Mouse (Mus musculus): ENCODE data around the gene Ccdc88c.

Ccdc88c gene

GRCm38 (mm10) chr12:100997830-100998563, 30.9 kb downstream of the Ccdc88c start:
- no peak for DNase-seq (ENCODE audit: low spot score in 2 of 2)

DNA sequence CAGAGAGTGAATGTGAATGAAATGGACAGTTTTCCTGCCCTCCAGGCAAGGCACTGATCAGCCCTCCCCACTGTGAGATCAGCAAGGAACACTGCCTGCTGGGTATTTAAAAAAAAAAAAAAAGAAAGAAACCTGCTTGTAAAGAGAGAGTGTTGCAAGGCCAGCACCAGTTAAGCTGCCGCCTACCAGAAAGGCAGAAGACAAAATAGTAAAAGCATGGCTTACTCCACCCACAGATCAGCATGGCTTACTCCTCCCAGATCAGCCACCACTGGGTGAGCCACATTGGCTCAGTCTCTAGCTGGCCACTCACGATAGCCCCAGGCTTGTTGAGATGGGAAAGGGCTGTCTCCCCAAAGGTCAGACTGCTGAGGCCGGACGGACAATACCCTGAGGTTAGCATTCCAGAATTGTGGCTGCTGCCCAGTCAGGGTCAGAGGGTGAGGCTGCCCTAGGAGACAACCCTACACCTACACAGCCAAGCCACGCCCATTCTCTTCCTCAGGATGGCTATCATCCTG, 32.4 kb downstream of the Ccdc88c start:
- no peak for DNase-seq (ENCODE audit: low spot score in 2 of 2)

DNA sequence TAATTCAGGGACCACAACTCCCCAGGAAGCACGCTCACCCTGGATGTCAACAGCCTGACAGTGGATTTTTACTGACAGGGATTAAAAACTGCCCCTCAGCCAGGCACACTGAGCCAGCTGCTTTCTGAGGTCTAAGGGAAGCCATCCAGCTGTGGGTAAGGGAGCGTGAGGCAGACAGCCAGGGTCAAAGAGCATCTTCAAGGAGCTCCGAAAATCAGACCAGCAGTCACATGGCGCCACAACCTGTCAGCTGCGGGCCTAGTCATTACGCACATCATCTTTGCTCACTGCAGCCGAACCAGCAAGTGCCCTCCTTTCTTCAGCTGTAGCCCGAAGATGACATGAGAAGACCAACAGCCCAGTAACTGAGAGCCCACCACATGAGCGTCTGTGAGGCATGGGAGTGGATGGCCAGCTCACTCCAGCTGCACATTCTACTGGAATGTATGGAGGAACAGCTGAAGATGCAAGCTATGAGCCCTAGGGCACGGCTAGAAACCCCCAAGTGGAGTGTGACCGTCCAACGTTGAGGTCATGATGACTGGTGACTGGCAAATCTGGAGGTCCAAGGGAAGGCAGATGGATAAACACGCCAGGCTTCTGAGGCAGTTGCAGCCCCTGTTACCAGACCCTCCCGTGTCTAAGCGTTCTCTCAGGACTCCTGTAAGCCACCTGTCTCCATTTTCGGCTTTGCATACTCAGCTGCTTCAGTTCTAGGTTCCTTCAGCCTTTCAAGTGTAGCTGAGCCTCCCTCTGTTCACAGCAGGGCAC, 33.1 kb downstream of the Ccdc88c start:
- DNase-seq (ENCODE audit: low spot score in 2 of 2) = no peak

GRCm38 (mm10) chr12:100994140-100995015, 34.5 kb downstream of the Ccdc88c start:
- DNase-seq (ENCODE audit: low spot score in 2 of 2) = no peak

GRCm38 (mm10) chr12:100993146-100993545, 35.7 kb downstream of the Ccdc88c start:
- no peak for DNase-seq (ENCODE audit: low spot score in 2 of 2)

DNA sequence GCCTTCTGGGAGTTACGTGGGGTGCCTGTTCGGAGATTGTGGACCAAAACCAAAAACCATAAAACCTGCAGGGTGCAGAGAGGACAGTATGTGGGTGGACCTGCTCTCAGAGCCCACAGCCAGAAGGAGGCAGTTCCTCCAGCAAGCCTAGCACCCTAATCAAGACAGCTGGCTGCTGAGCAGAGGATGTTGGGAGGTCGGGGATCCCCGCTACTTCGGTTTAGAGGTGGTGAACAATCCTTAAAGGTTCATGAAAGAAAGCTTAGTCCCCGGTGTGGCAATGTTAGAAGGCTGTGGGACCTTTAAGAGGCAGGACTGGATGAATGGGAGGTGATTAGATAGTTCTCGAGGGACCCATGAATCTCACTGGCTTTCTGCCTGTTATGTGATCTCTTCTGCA, 36.4 kb downstream of the Ccdc88c start:
- DNase-seq (ENCODE audit: low spot score in 2 of 2) = no peak

DNA sequence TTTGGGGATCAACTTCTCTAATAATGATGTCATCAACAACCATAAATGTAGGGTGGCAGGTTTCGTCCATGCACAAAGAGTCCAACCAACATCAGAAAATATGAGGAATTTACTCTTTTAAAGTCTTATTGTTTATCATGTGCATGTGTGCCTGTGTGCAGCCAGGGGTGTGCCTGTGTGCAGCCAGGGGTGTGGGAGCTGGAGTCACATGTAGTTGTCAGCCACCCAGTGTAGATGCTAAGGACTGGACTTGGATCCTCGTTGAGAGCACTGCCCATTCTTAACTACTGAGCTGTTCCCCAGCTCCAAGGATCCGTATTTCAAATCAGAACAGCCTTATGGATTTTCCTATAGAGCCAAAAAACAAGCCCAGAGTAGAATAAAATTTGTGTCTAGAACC, 37.7 kb downstream of the Ccdc88c start:
- no peak for DNase-seq (ENCODE audit: low spot score in 2 of 2)

- DNase-seq (ENCODE audit: low spot score in 2 of 2) = no peak
Measured at GRCm38 (mm10) chr12:100990291-100990690, 38.6 kb downstream of the Ccdc88c start.

DNA sequence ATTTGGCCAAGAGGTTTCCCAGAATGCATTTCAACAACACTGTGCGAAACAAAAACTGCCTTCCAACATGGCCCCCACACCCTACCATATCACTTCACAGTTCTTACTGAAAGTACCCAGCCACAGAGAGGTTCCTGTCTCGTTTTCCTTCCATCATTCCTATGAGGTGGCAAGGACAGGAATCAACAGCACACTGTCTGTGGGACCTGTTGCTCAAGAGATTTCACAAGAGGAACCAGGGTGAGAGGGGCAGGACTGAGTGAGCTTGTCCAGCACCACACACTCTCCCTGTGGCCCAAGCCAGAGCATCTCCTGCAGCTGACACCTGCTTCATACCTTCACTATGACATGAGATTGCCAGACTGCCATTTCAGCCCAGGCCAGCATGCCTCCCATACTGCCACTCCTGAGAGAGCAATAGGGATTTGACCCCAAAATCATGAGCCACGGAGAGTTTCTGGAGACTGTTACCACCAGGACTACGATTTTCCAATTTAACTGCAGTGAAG, 39.0 kb downstream of the Ccdc88c start:
- no peak for DNase-seq (ENCODE audit: low spot score in 2 of 2)

DNA sequence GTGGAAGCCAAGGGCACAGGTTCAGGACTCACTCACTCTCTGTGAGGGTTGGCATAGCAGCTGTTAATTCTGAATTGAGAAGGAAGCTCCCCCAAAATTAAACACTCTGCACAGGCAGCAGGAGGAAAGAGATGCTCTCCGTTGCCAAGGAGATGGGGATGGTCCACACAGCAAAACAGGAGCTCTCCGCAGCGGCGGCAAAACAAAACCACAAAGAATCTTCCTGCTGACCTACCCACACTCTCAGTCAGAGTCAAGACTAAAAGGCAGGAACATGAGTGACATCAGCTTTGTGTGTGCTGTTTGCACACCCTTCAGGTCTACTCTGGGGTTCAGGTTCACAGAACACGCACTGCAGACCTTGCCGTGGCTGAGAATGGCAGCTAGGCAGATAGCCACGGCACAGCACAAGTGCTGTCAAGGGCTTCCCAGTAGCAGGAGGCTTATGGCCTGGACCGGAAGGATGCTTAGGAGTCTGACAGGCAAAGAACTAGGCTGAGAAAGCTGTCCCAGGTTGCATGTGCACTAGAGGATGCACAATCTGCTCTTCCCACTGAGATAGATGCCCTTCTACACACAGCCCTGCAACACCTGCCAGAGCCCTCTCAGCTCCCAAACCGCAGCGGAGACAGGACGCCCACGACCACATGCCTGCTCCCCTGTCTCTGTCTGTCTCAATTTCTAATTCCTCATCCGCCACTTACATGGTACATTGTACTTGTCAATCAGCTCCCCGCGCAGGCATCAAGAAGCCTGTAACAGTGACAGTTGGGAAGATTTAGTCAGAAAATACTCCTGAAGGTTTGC, 40.3 kb downstream of the Ccdc88c start:
- no peak for DNase-seq (ENCODE audit: low spot score in 2 of 2)

GRCm38 (mm10) chr12:100986423-100986822, 42.4 kb downstream of the Ccdc88c start:
- no peak for DNase-seq (ENCODE audit: low spot score in 2 of 2)

GRCm38 (mm10) chr12:100985793-100986157, 43.1 kb downstream of the Ccdc88c start:
- no peak for DNase-seq (ENCODE audit: low spot score in 2 of 2)

GRCm38 (mm10) chr12:100985050-100985792, 43.6 kb downstream of the Ccdc88c start:
- DNase-seq (ENCODE audit: low spot score in 2 of 2) = no peak

DNA sequence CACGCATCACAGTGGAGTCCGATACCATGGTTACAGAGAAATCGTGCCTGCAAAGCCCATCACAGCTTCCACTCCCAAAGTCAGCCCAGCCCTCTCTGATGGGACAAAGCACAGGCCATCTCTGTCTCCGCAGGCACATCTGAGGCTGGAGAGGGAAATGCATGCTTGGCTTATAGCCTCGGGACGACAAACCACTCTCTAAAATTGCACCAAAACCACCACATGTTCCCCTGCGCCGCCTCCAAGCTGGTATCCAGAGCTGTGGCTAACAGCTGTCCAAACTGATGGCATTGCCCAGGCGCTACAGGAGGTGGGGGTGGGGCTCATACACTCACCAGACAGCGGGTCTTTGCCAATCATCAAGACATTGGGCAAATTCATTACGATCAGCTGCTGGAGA, 45.3 kb downstream of the Ccdc88c start:
- no peak for DNase-seq (ENCODE audit: low spot score in 2 of 2)

- DNase-seq (ENCODE audit: low spot score in 2 of 2) = no peak
Measured at GRCm38 (mm10) chr12:100982217-100982616, 46.6 kb downstream of the Ccdc88c start.

- DNase-seq (ENCODE audit: low spot score in 2 of 2) = no peak
Measured at GRCm38 (mm10) chr12:100980551-100981008, 48.3 kb downstream of the Ccdc88c start.

GRCm38 (mm10) chr12:100979616-100980015, 49.2 kb downstream of the Ccdc88c start:
- no peak for DNase-seq (ENCODE audit: low spot score in 2 of 2)

- DNase-seq (ENCODE audit: low spot score in 2 of 2) = no peak
Measured at GRCm38 (mm10) chr12:100977958-100978725, 50.7 kb downstream of the Ccdc88c start.

DNA sequence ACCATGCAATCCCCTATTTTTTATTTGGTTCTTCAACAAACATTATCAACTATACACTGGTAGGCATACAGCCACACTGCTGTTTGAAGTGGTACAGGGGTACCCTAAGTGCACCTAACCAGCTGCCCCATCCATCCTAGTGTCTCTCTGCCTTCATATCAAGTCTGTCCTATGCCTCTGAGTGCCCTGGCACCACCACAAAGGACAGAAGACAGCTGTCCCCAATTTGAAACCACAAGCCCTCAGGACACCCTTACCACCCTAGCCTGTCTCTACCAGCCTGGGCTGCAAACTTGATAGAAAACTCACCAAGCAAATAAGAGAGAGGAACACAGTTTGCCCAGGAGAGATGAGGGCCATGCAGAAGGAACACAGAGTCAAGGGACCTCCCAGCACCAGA, 51.3 kb downstream of the Ccdc88c start:
- DNase-seq (ENCODE audit: low spot score in 2 of 2) = no peak
